Mouse (Mus musculus): ENCODE measurements at regions not wholly inside any gene's neighbourhood (a gene's known extent, or its start where the extent isn't known, plus 50 kb on each side); places are given as distances from the start of the nearest gene placed in this dataset.
"Not testable (repeated sequence)": the region's sequence is repeated elsewhere in the genome, so short reads cannot be mapped to it uniquely, and the experiment has no call there.

DNA sequence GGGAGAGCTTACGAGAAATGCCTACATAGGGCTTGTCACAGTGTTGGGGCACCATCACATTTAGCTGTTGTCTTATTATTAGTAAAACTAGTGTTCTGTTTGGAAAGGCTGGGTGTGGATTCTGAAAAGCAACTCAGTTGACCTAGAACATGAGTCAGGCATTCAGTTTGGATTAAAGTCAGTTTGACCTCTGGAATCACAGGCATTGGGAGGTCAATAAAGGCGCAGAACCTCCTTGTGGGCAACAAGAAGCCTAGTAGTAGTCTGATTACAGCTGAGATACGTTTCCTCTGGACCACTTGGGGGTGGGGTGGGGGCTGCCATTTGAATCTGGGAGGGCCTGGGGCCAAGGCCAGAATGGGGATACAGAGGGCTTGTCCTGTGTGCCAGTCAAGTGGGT is 52.1 kb upstream of the Map3k1 start:
- DNase-seq = no peak

DNA sequence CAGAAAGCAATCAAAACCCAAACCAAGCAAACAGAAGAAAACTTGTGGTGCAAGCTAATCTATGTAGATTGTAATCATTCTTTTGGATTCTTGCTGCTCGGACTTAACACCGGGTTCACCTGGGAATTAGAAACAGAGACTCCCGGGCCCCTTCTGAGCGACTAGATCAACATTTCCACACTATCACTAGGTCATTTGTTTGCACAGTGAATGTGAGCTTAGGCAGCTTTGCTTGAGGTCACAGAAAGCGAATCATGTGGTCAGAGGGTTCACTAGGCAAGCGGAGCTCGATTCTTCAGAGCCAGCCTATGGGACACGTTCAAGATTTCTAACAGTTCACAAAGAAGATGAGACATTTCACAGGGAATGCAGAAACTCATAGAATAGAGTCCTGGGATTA is 53.5 kb upstream of the Map3k1 start:
- no peak for DNase-seq

DNA sequence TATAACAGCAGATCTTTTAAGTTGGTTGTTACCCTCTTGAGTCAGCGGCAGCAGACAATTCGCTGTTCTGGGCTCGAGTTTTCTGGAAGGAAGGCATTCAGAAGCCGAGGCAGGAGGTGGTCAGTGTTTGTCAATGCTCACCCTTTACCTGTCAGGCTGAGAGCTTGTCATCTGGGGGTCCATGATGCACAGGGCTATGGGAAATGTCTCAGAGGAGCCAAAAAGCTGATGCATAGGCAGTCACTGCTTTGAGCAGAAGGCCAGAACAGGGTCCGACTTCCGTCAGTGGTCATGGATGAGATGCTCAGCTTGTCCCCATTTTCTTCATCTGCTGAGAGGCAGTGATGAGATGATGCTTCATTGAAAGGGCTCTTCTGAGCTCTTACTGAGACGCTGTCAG is 57.2 kb upstream of the Map3k1 start:
- no peak for DNase-seq

DNA sequence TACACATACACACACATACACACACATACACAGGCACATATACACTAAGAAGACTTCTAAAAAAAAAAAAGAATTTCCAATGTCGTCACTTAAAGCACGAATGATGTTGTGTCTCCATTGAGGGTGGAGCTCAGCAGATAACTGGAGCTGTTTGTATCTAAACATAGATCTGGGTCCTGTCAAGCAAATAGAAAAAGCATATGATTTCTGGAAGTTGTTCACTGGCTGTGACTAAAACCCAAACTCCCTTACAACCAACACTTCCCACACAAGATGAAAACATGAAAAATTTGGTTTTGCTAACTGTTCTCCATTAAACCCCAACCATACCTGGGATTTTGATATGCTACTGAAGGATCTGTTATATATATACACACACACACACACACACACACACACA is 58.5 kb upstream of the Map3k1 start:
- DNase-seq = no peak

DNA sequence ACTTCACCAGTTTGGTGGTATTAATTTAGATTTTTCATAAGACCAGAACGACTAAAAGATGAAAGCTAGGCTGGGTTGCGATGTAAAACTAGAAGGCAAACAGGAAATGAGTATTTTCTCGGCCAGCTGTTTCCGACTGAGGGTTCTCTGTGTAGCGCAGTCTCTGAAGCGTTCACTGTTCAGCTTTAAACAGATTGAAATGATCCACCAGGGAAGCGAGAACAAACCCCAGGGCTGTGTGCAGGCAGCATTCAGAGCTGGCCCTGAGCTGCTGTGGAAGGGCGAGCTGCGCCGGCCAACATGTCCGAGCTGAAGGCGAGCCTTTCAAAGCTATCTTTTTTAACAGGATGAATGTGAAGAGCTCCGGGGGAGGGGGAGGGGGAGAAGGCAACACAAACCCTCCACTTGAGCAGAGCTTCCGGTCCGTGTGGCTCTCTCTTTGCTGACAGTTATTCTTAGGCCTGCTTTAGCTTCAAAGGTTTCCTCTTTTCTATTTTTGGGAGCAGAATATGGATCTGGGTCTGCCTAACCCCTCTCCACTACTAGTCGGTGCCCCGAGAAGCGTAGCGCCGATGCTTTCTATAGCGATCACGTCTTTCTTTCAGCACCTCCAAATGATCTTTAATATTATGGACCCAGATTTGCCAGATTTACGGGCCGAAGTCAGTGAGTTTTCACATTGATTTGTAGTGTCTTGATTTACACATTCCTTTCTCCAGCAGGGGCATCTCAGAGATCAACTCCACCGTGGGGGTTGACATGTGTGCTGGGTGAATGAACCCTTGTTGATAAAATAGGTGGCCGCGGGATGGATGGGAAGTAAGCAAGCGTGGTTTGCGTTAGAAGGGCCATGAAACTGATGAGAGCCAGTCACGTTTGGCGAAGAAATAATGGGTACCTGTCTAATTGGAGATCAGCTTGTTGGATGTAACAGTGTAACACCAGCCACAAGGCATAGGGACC is 59.3 kb upstream of the Map3k1 start:
- peak; percentile 29 for DNase-seq

DNA sequence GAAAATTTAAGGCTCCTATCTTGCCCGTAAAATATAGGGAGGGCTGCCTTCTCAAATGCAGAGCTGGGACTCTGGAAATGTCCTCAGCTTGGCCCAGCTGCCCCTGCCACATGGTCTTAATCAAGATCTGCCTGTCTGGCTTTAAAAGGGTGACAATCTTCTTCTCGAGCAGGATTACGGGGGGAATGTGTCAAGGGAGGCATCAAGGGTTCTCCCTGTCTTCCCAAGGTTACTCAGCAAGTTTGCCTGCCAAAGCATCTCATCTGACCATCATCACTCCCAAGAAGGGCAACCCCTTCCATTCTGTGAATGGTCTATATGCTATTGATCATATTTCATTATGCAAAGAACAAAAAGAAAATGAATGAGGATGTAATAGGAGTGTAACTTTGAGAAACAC is 60.2 kb upstream of the Map3k1 start:
- DNase-seq = no peak

DNA sequence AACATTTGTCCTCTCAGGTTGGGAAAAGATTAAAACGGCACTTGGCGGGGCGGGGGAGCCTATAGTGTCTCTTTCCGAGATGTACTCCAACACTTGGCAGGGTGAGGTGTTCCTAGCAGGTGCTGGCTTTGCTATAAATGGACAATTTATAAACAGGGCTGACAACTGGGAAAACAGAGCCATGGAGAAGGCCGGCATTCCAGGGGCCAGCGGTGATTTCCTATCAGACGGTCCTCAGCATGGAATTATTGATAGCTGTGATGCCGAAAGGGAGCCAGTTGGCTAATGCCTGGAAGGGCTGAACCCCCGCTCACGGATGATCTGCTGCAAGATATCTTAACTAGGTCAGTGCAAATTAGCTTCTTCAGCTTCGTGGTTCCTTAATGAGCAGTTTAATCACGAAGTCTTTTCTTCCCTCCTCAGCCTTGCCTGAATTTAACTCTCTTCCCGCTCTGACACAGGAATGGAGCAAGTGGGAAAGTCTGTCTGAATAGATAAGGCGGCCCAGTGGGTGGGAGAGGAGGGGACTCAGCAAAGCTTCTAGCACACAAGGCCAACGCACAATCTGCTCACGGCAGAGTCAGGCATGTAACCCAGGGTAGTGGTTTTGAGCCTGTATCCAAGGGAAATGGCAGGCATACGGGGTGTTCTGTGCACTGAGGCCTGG is 61.1 kb upstream of the Map3k1 start:
- peak; percentile 42 for DNase-seq

DNA sequence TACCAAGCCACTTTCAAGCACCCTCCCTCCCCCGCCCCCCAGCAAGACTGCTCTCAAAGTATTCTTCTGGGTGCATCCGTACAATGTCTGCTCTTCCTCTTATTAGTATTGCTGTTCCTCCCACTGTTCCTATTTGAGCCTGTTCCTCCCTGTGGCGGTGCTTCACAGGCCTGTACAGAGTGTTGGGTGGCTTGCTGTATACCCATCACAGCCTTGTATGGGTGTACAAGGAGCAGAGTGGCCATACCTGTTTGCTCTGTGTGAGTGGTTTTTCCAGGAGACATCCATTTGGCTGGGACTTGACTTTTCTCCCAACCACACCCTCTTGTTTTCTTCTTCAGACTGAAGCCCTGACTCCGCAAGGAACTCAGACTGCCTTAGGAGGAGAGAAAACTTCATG is 61.7 kb upstream of the Map3k1 start:
- DNase-seq = no peak

DNA sequence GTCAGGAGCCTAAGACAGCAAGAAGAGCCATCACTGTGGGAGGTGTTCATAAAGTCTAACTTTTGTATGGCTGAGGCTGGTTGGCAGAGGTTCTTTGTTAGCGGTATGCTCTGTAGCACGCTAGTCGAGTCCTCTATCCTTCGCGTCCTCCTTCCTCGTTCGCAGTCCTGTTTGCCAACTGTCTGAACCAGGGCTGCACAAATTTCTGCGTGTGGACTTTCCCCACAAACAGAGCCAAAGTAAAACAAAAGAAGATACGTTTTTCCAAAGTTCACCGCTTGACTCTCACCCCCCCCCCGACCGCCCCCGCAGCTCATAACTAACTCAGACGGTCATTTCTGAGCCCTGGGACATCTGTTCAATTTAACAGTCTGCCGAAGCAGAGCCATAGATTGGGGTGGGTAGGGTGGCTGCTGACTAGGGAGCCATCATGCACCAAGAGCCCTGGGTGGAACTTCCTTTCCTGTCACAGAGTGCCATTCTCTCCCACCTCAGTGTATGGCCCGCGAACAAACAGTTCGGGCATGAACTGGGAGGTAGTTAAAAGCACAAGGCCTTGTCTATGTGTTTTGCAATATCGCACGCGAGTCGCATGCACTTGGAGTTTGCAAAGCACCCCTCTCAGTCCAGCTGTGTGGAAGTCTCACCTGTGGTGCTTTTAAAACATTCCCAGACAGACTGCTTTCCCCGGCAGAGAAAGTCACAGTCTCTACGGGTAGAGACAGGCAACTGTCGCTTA is 63.0 kb upstream of the Map3k1 start:
- DNase-seq = no peak

DNA sequence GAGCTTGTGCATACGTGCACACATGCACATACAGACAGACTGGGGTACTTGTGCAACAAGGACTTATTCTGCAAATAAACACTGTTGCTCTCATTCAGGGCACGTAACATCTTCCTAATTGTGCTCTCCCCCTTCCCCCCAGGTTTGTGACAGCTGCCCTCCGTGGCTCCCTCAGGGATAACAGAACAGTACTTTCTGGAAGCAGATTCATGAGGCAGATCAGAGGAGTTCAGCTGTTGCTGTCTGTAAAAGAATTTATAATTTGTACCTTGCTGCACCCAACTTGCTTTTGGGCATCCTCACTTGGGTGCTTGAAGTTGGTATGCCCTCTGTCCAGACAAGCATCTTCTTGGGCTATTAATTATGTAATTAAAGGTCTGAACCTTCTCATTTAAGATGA is 65.5 kb upstream of the Map3k1 start:
- DNase-seq = no peak

DNA sequence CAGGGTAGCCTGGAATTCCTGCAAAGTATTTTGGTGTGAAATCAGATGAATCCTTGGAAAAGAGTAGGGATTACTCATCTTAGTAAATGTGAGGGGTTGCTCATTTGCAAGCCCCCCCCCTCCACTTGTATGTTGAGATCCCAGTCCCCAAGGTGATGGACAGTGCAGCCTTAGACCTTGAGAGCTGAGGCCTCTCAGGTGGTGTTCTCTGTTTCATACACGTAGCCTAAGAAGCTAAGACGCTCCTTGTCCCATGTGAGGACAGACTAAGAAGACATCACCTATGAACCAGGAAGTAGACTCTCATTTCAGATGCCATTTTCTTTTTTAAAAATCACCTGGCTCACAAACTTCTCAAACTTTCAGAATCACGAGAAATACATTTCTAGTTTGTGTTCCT is 67.6 kb upstream of the Map3k1 start:
- no peak for DNase-seq

DNA sequence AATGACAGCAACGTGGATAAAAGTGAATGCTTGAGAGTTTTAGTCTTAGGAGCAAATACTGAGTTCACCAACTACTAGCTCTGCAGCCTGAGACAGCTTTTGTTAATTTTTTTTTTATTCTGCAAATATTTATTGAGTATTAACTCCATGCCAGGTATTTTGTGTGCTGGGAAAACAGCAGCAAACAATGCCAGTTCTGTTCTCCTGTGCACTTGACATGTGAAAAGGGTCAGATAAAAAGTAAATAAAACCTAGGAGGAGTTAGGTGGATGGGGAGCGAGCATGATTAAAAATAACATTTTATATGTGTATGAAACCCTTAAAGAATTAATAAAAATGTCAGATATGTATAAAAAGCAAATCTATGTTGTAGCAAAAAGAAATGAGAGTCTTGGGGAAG is 68.1 kb upstream of the Map3k1 start:
- DNase-seq = no peak

DNA sequence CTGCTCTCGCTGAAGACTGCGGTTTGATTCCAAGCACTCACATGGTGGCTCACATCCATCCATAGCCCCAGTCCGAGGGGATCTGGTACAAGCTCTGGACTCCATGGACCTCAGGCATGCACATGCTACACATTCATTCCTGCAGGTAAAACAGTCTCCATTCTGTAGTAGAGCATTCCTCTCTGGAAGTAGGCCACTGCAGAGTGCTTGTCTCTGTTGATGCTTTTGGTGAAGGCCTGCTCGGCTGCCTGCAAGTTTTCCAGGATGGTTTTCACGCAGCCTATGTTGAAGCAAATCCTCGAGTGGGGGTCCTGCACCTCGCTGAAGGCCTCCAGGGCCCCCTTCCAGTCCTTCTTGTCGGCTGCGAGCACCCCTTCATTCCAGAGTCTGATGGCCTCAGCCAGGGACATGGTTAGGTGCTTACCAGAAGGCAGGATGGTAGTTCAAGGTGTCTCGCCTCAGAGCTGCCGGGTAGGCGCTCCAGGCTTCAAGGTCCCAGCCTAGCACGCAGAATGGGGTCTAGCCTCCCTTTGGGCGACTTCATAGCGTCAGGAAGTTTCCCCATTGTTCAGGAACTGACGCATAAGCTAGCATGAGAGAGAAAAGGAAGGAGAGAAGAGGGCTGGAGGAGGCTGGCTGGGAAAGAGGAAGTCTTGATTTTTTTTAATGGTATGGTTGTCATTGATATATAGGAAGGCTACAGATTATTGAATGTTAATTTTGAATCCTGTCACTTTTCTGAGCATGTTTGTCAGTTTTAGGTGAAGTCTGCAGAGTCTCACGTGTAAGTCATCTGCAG is 75.2 kb upstream of the Map3k1 start:
- DNase-seq = not testable (repeated sequence)

DNA sequence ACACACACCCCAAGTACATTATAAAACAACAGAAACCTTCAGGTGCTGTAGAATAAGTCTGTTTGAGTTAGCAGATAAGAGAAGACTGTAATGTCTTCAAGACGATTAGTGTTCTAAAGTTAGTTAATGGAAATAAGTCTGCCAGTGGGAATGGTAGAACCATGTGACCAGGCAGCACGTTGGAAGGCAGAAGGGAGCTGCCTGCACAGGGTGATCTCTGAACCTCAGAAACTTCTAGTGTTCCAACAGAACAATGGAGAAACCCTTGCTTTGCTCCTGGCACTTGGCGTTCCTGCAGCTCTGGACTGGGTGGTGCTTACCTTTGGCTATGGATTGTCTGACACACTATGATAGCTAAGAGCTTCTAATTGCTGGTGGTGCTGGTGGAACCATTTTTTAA is 82.0 kb upstream of the Map3k1 start:
- no peak for DNase-seq

DNA sequence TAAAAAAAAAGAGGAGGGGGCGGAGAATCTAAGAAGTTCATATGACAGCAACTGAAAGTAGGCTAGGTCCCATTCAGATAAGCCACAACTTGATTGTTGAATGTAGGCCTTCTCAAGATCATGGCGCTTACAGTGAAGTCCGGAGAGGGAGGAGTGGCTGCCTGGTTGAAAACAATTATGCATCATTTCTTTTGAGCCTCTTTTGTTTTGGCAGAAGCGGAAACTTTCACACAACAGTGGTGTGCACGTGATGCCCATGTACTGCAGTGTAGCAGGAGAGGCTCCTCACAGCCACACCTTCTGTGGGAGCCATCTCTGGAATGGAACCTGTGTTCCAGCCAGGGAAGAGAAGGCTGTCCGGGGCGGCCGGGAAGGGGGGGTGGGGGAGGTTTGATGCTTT is 83.3 kb upstream of the Map3k1 start:
- DNase-seq = no peak

DNA sequence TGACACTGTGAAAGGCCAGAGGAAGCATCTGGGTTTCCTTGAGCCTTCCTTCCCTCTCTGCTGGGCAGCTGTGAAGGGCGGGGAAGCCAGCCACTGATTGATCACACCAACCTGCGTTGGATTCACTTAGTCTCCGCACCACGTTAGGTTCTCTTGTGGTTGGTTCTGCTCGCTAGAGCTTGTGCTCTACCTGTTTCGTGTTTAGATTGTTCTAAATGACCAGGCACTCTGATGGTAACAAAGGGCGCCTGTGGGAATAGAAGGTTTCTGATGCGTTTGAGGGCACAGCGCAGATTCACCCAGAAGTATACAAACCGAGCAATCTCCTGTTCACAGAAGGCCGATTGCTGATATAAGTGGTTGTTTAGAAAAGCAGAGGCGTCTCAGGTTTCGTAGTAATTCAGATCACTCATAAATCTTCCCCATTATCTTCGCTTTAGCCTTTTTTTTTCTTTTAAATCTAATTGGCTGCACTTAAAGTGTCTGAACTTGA is 84.5 kb upstream of the Map3k1 start:
- DNase-seq = no peak

DNA sequence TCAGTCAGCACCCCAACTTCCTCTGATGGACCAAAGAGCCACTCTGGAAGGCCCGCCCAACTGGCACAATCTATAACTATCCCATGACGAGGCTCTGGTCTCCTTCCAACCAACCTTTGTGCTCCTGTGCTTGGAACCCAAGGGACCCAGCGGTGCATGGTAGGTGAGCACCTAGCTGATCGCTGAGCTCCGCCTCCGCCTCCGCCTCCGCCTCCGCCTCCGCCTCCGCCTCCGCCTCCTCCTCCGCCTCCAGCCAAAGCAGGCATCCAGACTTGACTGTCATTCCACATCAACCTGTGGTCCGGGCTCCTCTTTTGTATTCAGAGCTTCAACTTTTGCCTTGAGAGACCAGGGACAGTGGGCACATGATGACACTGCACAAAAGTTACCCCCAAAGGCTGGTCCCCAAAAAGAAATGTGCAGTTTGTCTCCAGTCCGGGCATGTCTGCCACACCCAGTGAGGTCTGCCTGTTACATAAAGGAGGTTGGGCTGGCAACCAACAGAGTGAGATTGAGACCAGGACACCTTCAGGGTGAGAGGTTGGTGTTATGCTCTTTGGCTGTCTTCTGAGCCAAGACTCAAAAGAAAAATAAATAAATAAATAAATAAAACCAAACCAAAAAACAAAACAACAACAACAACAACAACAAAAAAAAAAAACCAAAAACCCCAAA is 86.1 kb upstream of the Map3k1 start:
- DNase-seq = no peak

DNA sequence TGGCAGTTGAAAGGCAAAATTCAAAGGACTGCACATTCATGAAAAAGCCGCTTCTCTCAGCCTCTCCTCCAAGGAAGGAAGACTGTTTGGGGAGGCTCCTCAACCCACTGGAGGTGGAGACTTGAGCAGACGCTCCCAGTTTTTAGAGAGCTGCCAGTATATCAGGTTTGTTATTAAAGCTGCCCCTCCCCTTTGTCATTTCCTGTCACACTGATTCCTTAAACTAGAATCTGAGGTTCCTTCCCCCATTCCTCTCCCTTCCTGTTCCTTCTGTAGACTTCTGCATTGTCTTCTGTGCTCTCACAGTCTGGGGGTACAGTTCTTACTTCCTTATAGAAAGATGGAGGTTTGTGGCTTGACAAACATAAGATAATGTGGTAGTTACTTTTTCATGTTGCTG is 87.5 kb upstream of the Map3k1 start:
- no peak for DNase-seq

DNA sequence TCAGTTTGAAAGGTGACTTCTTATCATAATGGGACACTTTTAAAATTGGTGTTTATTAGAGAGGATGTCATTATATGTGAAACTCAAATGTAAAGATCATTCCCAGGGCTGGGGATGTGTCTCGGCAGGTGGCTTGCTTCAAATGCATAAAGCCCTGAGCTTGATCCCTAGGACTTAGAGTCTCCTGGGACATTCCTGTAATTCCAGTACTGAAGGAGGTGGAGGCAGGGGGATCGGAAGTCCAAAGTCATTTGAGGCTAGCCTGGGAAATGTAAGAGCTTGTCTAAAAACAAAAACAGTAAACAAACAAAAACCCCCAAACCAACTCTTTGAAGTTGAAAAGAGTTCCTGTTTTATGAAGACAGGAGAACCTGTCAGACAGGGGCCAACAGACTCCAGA is 94.6 kb upstream of the Map3k1 start:
- no peak for DNase-seq

DNA sequence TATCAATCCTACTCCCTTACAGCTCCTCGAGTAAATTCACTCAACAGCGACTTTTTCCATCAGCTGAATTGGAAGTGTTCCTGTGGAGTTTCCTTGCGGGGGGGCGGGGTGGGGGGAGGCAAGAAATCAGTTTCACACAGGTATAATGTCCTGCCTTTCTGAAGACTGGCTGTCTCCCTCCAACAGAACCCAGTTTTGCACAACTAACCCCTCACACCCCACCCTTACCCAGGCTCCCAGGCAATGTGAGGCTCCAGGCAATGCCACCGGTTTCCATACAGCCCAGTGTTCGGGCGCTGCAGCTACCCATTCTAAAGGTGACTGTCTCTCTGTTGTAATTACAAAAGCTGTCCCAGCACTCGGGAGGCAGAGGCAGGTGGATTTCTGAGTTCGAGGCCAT is 95.1 kb upstream of the Map3k1 start:
- DNase-seq = no peak

DNA sequence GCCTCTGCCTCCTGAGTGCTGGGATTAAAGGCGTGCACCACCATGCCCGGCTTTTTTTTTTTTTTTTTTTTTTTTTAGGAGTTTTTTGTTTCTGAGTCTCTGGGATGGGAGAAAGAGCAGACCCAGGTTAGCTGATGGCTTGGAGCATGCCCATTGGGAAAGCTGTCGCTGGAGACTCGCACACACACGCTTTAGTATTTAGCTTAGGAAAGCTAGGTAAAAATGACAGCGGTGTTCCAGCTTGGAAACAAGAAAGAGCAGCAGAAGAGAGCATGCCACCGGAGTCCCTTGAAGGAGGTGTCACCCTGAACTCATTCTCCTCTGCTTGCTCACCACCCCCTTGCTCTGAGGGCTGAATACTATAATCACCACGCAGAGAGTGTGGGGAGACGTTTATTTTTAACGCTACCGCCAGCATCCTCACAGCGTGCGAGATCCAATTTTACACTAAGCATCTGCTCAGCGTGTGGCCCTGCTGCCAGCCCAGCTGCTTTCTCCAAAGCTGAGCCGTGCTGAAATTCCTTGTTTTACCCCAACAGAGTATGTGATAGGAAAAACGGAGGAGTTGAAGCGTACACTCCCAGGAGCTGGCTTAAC is 95.9 kb upstream of the Map3k1 start:
- peak; percentile 86 for DNase-seq

DNA sequence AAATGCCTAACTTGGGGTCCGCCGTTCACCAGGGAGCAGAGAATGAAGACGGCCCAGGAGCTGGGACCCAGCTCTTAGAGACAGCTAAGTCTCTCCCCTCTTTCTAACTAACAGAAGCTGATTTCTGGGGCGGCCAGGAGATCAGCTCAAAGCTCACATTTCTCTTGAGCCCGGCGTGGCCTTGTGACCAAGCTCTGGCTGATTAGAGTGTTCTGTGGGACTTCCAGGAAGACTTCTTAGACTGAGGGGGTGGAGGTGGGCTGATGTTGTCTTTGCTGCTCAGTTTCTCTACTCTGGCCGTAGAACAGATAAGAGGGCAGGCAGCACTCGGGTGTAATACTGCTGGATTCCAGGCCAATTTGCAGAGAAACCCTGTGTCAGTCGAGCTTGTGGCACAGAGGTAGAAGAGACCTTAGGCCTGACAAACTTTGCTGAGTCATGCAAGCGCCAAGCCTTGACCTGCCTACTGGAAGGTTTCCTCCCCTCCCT is 96.5 kb upstream of the Map3k1 start:
- no peak for DNase-seq

Data from right cerebral cortex, postnatal 25 days (tissue).